Mouse (Mus musculus) lung, embryonic 14.5 days (tissue): ENCODE measurements around the gene Hsf2bp. TPM values are rescaled to one million over a fixed set of nuclear protein-coding genes. Genes with fewer than 3 reads are reported as not detected.
"Not testable (repeated sequence)": the region's sequence is repeated elsewhere in the genome, so short reads cannot be mapped to it uniquely, and the experiment has no call there.

Experiments used
- ATAC-seq: fragments of 200-750 bp; cut with Nextera tagmentation; 2 replicates; pipeline ENCODE4 v1.8.0; 2017; ENCODE audit warnings: mild to moderate bottlenecking, moderate TSS enrichment, moderate library complexity; ENCODE audit not compliant: insufficient read depth
- DNase-seq: peaks from one replicate; pipeline ENCODE4 v3.0.0-alpha.2; 2015
- H3K27ac ChIP-seq: fragments of 300-500 bp; sonication (generic); 2 replicates; pipeline ENCODE4 v1.5.1; 2014; ENCODE audit warnings: low read depth, mild to moderate bottlenecking, moderate library complexity
- H3K27me3 ChIP-seq: fragments of 300-500 bp; sonication (generic); 2 replicates; pipeline ENCODE4 v1.6.1; 2014; ENCODE audit warnings: low read length, control low read depth; ENCODE audit not compliant: insufficient read depth
- H3K36me3 ChIP-seq: fragments of 300-500 bp; sonication (generic); 2 replicates; pipeline ENCODE4 v1.6.1; 2014; ENCODE audit warnings: control low read depth; ENCODE audit not compliant: insufficient read depth
- H3K4me1 ChIP-seq: fragments of 300-500 bp; sonication (generic); 2 replicates; pipeline ENCODE4 v1.6.1; 2014; ENCODE audit warnings: antibody characterized with exemption, control low read depth; ENCODE audit not compliant: insufficient read depth
- H3K4me2 ChIP-seq: fragments of 300-500 bp; sonication (generic); 2 replicates; pipeline ENCODE4 v1.6.1; 2014; ENCODE audit warnings: mild to moderate bottlenecking
- H3K4me3 ChIP-seq: fragments of 300-500 bp; sonication (generic); 2 replicates; pipeline ENCODE4 v1.5.1; 2014; ENCODE audit warnings: low read depth, low read length
- H3K9ac ChIP-seq: fragments of 300-500 bp; sonication (generic); 2 replicates; pipeline ENCODE4 v1.6.1; 2014
- H3K9me3 ChIP-seq: fragments of 300-500 bp; sonication (generic); 2 replicates; pipeline ENCODE4 v1.6.1; 2016; ENCODE audit warnings: low read depth, low read length, control low read depth
- CTCF ChIP-seq: IDR thresholded peaks from 2 replicates; pipeline ENCODE4 v1.5.1; 2016; ENCODE audit warnings: antibody characterized with exemption, low read depth
- WGBS: fragments of 180-500 bp; shearing (Covaris S2); extraction: QIAGEN DNeasy Blood & Tissue Kit; methylation state at CpG from one replicate; pipeline ENCODE4 v1.1.7; 2014; 5-methylcytosine and 5-hydroxymethylcytosine counted together
- polyA plus RNA-seq: library from polyadenylated mRNA; unstranded; fragments of >200 nt; fragmentation: Nextera tagmentation; extraction: Ambion mirVana; gene quantifications from 2 replicates; pipeline ENCODE4 v1.2.1, GENCODE M21; 2014

Gene Hsf2bp
- polyA plus RNA-seq, 1 experiment from 2014 or later: 0.55 TPM

DNA sequence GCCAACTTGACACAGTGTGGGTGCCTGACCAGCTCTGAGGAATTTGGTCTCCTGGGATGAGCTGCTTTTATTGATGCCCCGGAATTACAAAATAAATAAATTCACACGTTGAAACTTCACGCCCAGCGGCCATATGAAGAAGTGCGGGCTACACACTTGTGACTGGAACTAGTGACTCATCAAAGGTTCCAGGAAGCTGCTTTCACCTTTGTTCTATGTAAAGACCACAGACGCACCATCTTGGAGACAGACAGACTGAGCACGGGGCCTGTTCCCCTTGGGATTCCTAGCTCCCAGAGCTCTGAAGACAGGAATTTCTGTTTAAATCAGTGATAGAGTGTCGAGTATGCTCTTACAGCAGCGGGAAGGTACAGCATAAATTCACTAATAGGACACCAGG lies 31.4 kb upstream of the Hsf2bp start:
- DNase-seq (no peak), ATAC-seq (no peak)
- Histone ChIP-seq H3K36me3 (peaks cover 3% of the 10 kb centered on the region; the same call in 1 of the 2 replicates), H3K9ac (no peak overlapping the region), H3K4me1 (no peaks in the 10 kb centered on the region), H3K9me3 (no peaks in the 10 kb centered on the region), H3K27ac (no peak overlapping the region), H3K27me3 (no peaks in the 10 kb centered on the region), H3K4me3 (no peak overlapping the region), H3K4me2 (no peak overlapping the region)
- 63% methylated on average over 9 of the region's 9 CpGs for WGBS
- TF ChIP-seq CTCF: no peak

- not testable (repeated sequence) for H3K9me3 ChIP-seq, H3K4me2 ChIP-seq, H3K9ac ChIP-seq, DNase-seq, H3K4me1 ChIP-seq, H3K4me3 ChIP-seq, ATAC-seq, H3K27ac ChIP-seq, H3K27me3 ChIP-seq
- 75% methylated on average over 8 of the region's 8 CpGs for WGBS
- peaks cover 27% of the 10 kb centered on the region for H3K36me3 ChIP-seq
Observed at GRCm38 (mm10) chr17:32064762-32065161, 28.6 kb upstream of the Hsf2bp start.

GRCm38 (mm10) chr17:32063654-32064053 lies 27.5 kb upstream of the Hsf2bp start:
- no peaks in the 10 kb centered on the region for H3K9me3 ChIP-seq
- no peak overlapping the region for H3K4me2 ChIP-seq
- ATAC-seq: no peak
- WGBS: 57% methylated on average over 2 of the region's 2 CpGs
- H3K4me3 ChIP-seq: no peak overlapping the region
- H3K9ac ChIP-seq: no peak overlapping the region
- no peaks in the 10 kb centered on the region for H3K27me3 ChIP-seq
- no peak overlapping the region for H3K27ac ChIP-seq
- no peaks in the 10 kb centered on the region for H3K4me1 ChIP-seq
- no peak for TF ChIP-seq CTCF
- H3K36me3 ChIP-seq: peaks cover 38% of the 10 kb centered on the region
- DNase-seq: no peak

GRCm38 (mm10) chr17:32061219-32061618 lies 25.1 kb upstream of the Hsf2bp start:
- Histone ChIP-seq H3K4me2 (no peak overlapping the region), H3K27ac (no peak overlapping the region), H3K36me3 (peaks cover 62% of the 10 kb centered on the region), H3K4me1 (no peaks in the 10 kb centered on the region), H3K9ac (no peak overlapping the region), H3K27me3 (no peaks in the 10 kb centered on the region), H3K9me3 (no peaks in the 10 kb centered on the region), H3K4me3 (no peak overlapping the region)
- no peak for DNase-seq
- WGBS: 96% methylated on average over 14 of the region's 14 CpGs
- ATAC-seq: no peak
- TF ChIP-seq CTCF: no peak

DNA sequence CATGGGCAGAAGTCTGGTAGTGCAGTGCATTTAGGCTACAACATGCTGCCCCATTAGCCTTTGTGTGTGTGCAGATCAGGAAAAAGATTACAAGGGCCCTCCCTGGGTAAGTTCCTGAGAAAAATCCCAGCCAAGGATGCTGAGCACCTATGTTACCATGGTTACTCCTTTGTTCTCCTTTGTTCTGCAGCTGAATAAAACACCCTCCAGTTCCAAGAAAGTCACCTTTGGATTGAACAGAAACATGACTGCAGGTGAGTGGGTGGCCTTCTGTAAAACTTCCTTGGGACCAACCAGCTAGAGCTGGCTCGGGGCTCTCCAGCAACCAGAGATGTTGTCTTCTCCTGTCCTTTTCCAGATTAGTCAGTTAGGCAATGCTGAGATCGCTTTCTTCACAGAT lies 22.9 kb upstream of the Hsf2bp start:
- no peak for DNase-seq
- no peak overlapping the region for H3K9ac ChIP-seq
- peaks cover 84% of the 10 kb centered on the region for H3K36me3 ChIP-seq
- H3K9me3 ChIP-seq: no peaks in the 10 kb centered on the region
- no peak overlapping the region for H3K4me3 ChIP-seq
- 79% methylated on average over 2 of the region's 2 CpGs for WGBS
- no peak for TF ChIP-seq CTCF
- ATAC-seq: no peak
- no peaks in the 10 kb centered on the region for H3K27me3 ChIP-seq
- H3K4me1 ChIP-seq: no peaks in the 10 kb centered on the region
- no peak overlapping the region for H3K27ac ChIP-seq
- no peak overlapping the region for H3K4me2 ChIP-seq

GRCm38 (mm10) chr17:32057843-32058242 lies 21.7 kb upstream of the Hsf2bp start:
- no peaks in the 10 kb centered on the region for H3K9me3 ChIP-seq
- no peaks in the 10 kb centered on the region for H3K4me1 ChIP-seq
- H3K27me3 ChIP-seq: no peaks in the 10 kb centered on the region
- H3K4me2 ChIP-seq: no peak overlapping the region
- no peak overlapping the region for H3K27ac ChIP-seq
- peaks cover 94% of the 10 kb centered on the region for H3K36me3 ChIP-seq
- H3K4me3 ChIP-seq: no peak overlapping the region
- DNase-seq (no peak), ATAC-seq (no peak)
- WGBS: 96% methylated on average over 2 of the region's 2 CpGs
- H3K9ac ChIP-seq: no peak overlapping the region
- TF ChIP-seq CTCF: no peak

GRCm38 (mm10) chr17:32053677-32054076 lies 17.5 kb upstream of the Hsf2bp start:
- no peak overlapping the region for H3K9ac ChIP-seq
- no peak for DNase-seq

More at GRCm38 (mm10) chr17:32053677-32054076, 17.5 kb upstream of the Hsf2bp start:
- no peaks in the 10 kb centered on the region for H3K9me3 ChIP-seq
- peaks cover 99% of the 10 kb centered on the region for H3K36me3 ChIP-seq
- no peak for ATAC-seq
- H3K4me2 ChIP-seq: no peak overlapping the region
- H3K27ac ChIP-seq: no peak overlapping the region
- WGBS: 81% methylated on average over 5 of the region's 5 CpGs
- no peaks in the 10 kb centered on the region for H3K4me1 ChIP-seq
- no peak overlapping the region for H3K4me3 ChIP-seq
- TF ChIP-seq CTCF: no peak
- H3K27me3 ChIP-seq: no peaks in the 10 kb centered on the region
